Mouse (Mus musculus): ENCODE data around the gene Krt39.

GRCm38 (mm10) chr11:99466316-99466715 is 54.8 kb downstream of the Krt39 start:
- TF ChIP-seq POLR2A (IDR thresholded peaks at IDR 0.05; ENCODE audit: low read depth, low read length), result no peak
- no peak for TF ChIP-seq CTCF (IDR thresholded peaks at IDR 0.05; ENCODE audit: borderline replicate concordance, insufficient read depth, low read length)

All from embryonic fibroblast, embryonic 13.5 days (primary cell).